Mouse (Mus musculus): ENCODE measurements around the gene Fbxo4.

Fbxo4 gene

GRCm38 (mm10) chr15:3979061-3979848 lies at the start of gene Fbxo4:
Fbxo4 (minus strand) TSS chr15:3979573.
- peak; percentile 69 for DNase-seq (ENCODE audit: low read depth, low spot score)

DNA sequence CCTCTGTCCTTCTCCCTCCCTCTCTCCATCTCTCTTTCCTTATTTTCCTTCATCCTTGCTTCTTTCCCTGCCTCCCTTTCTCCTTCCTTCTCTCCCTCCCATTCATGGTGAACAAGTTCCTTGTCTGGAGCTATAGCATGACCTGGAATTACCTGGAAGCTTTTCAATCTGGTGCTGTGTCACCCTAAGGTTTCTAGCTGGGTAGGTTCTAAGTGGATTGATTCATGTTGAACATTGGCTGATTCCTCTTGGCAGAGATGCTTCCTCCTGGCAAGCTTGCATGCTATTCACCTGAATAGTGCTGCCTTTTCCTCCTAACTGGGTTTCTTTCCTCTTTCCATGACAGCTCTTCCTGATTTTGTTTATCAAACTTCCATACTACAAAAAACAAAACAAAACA lies 49.6 kb upstream of the Fbxo4 start:
- DNase-seq (ENCODE audit: low read depth, low spot score): no peak

GRCm38 (mm10) chr15:4028411-4028700 lies 49.0 kb upstream of the Fbxo4 start:
- DNase-seq (ENCODE audit: low read depth, low spot score): peak; percentile 13

GRCm38 (mm10) chr15:4027671-4028410 lies 48.5 kb upstream of the Fbxo4 start:
- DNase-seq (ENCODE audit: low read depth, low spot score): peak; percentile 54

- DNase-seq (ENCODE audit: low read depth, low spot score): peak; percentile 79
Observed at GRCm38 (mm10) chr15:4026831-4027584, 47.6 kb upstream of the Fbxo4 start.

- peak; percentile 94 for DNase-seq (ENCODE audit: low read depth, low spot score)
Observed at GRCm38 (mm10) chr15:4026231-4026773, 46.9 kb upstream of the Fbxo4 start, which contains the start of gene Oxct1. Oxct1 (plus strand) TSS chr15:4026383.

DNA sequence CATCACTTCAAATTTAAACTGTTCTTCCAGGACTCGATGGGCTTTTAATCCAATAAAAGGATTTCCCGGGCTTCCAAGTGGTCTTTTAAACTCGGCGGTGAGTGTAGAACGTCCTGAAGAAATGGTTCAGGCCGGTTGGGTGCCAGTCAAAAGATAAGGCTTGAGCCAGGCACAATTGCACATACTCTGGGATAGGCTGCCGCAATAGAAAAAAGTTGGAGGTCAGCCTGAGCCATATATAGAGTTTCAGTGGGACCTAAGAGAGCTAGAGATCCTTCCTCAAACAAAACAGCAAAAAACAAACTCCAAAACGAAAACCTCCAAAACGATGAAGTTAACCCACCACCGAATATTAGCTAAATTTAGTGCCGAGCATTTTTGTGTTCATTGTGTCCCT lies 46.1 kb upstream of the Fbxo4 start:
- no peak for DNase-seq (ENCODE audit: low read depth, low spot score)

- DNase-seq (ENCODE audit: low read depth, low spot score): no peak
Observed at GRCm38 (mm10) chr15:4024726-4025507, 45.5 kb upstream of the Fbxo4 start.

GRCm38 (mm10) chr15:4023747-4024146 lies 44.4 kb upstream of the Fbxo4 start:
- no peak for DNase-seq (ENCODE audit: low read depth, low spot score)

DNA sequence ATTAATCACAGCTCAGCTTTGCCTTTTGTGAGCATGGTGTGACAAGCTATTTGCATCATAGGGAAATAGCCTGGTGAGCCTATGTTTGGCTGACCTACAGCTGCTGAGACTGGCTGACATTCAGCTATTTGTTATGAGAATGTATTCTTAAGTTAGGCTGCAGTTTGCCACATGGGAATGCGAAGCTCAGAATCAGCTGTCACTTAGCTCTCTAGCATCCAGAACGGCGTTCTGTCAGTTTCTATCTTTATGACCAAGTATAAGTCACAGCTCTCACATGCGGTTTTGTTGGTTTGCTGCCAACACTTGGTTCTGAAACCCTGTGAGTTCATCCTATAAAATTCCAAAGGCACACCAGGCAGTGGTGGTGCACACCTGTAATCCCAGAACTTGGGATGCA lies 41.3 kb upstream of the Fbxo4 start:
- DNase-seq (ENCODE audit: low read depth, low spot score): no peak

DNA sequence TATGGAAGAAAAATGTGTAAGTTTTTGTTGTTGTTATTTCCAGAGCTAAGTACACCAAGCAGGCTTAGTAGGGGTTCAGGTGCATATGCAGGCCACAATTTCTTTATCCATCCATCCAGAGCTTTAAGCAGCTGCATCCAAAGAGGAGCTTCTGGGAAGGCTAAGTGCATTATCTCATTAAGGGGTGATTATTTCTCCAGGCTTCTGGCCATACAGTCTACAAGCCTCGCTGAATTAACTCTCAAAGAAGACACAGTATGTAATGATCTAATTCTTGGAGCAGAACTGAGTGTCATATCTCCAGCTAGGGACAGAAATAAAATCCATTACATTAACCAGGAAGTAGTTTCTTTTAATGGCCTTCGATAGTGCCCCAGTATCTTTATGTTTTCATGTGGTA lies 34.5 kb upstream of the Fbxo4 start:
- no peak for DNase-seq (ENCODE audit: low read depth, low spot score)

DNA sequence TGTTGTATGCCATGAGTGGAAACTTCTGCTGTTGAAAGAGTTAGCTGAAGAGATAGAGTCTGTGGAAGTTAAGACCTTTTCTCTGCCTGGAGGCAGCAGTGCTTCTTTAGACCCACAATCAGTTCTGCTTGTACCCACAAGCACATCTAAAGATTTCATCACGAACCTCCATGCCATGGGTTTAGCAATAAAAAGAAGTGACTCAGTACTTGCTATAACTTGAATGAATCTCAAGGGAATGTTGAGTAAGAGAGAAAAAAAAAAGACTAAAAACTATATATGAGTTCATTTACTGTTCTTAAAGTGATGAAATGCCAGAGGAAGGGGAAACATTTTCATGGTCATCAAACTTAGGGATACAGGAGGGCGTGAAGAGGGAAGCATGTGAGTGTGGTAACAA lies 21.2 kb upstream of the Fbxo4 start:
- DNase-seq (ENCODE audit: low read depth, low spot score): no peak

DNA sequence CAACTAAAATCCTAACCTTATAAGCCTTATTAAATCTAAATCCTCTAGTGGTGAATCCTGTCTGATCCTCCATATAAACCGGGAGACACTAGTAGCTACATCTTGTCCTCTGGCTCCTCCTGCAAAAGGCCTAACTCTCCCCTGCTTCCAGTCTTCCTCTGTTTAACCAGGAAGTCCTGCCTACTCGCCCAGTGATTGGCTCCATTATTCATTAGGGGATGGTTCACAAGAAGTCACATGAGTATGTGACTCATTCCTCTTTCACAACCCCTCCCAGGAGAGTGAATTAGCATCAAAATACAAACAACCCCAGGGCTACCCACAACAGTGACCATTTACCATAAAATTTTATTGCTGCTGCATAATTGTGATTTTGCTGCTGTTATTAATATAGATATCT lies 19.8 kb upstream of the Fbxo4 start:
- peak; percentile 87 for DNase-seq (ENCODE audit: low read depth, low spot score)

- DNase-seq (ENCODE audit: low read depth, low spot score): peak; percentile 79
Observed at GRCm38 (mm10) chr15:3996267-3997010, 17.1 kb upstream of the Fbxo4 start.

DNA sequence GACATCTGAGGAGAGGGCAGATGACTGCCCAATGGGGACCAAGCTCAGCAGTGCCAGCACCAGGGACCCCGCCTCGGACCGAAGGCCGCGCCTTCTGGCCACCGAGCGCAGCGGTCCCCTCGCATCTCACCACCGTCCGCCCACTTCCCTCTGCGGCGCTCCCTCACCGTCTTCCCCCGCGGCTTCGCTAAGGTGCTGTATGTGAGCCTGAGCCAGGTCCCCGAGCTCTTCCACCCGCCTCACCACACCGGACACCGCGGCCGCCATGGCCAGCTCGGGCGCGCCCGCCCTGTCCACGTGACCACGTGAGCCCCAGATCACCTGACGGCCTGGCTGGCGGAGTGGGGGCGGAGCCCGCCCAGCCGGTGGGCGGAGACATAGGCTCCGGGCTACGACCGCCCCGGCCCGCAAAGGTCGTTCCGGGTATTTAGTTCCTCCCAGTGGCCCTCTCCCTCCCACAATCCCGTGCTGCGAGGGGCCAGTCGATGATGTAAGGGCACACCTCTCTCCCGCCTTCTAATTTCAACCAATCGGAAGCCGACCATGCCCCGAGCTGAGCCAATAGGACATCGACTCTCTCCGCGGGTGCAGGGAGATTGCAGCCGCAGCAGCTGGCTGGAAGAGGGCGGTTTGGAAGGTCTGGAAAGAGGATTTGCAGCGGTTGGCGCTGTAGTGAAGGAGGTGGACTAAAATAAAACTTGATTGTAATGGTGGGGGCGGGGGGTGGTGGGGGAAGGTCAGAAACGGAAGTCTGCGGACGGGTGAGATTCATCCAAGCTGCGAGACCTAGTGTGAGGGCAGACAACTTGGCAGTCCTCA lies 16.3 kb upstream of the Fbxo4 start, which contains the start of gene AW549877:
Gene AW549877, minus strand, starts transcription at position 297 of the 819 bp plus-strand sequence.
- peak; percentile 99 for DNase-seq (ENCODE audit: low read depth, low spot score)

- no peak for DNase-seq (ENCODE audit: low read depth, low spot score)
Observed at GRCm38 (mm10) chr15:3994852-3995447, 15.6 kb upstream of the Fbxo4 start.

DNA sequence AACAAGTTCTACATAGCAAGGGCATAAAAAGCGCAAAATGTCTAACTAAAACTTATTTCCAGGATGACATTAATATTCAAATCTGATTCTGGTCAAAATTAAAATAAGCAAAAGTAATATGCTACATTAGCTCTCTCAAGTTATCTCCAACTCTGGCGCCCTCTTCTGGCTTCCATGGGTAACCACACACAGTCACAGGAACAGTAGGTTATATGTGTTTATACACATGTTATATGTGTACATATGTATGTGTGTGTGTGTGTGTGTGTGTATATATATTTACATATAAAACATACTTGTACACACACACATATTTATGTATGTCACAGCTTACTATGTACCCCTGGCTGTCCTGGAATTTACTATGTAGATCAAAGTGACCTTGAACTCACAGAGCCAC lies 8.6 kb upstream of the Fbxo4 start:
- peak; percentile 55 for DNase-seq (ENCODE audit: low read depth, low spot score)

- DNase-seq (ENCODE audit: low read depth, low spot score): no peak
Observed at GRCm38 (mm10) chr15:3984876-3985275, 5.5 kb upstream of the Fbxo4 start.

DNA sequence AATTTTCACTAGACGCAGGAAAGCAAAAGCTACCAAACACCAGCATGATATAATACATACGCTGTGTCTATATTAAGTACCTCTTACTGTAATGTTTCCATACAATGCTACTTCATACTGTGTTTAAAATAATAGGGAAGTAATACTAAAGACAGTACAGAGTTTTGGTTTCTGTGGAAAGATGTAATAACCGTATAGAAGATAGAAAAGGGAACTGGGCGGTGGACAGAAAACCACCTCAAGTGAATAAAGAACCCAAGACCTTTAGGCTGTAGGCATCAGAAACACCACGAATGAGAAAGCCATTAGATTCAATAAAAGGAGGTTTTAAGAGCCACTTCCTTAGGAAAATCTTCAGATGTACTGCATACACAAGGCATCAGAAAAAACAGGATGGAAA lies 3.4 kb upstream of the Fbxo4 start:
- no peak for DNase-seq (ENCODE audit: low read depth, low spot score)
